11 mouse cellular contexts compared by ENCODE assay signal in the genomic region with DNA sequence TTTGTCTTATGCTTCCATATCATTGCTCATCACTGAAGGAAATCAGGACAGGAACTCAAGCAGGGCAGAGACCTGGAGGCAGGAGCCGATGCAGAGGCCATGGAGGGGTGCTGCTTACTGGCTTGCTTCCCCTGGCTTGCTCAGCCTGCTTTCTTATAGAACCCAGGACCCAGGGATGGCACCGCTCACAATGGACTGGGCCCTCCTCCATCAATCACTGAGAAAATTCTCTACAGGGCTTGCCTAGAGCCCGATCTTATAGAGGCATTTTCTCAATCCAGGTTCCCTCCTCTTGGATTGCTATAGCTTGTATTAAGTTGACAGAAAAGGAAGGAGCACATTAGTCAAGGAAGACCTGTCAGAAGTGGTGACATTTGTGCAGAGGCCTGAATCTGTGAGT. TPM values are rescaled to one million over a fixed set of nuclear protein-coding genes. Genes with fewer than 3 reads are reported as not detected.
DNase-seq lines count a peak whose midpoint lies in the region; ATAC-seq lines count a peak whose summit lies in the region.
"Had no signal": no experiment of that assay in that cellular context is flagged by ENCODE, and none has a peak within 500 bp of the region (broad histone marks: within the 10 kb centered on the region; RNA-seq: fewer than 3 reads in every experiment).

No protein-coding gene starts in this region.

- no peak for ATAC-seq in heart, embryonic 15.5 days (replicated peaks; ENCODE audit: insufficient number of reproducible peaks, insufficient read depth, low FRiP score, low read depth)
- ATAC-seq in heart, embryonic 11.5 days (replicated peaks; ENCODE audit: insufficient number of reproducible peaks, low FRiP score, low TSS enrichment) = no peak
- no peak for ATAC-seq in embryonic facial prominence, embryonic 12.5 days (ENCODE audit: insufficient number of reproducible peaks, insufficient read depth, low FRiP score, low TSS enrichment)
- ATAC-seq in hindbrain, embryonic 16.5 days = no peak
- no peak for ATAC-seq in midbrain, embryonic 15.5 days (replicated peaks)

- H3K4me1 ChIP-seq in heart, embryonic 15.5 days (replicated peaks) = peaks cover 14% of the 10 kb centered on the region
- peaks cover 7% of the 10 kb centered on the region; the same call in 1 of the 2 replicates for H3K4me1 ChIP-seq in heart, embryonic 11.5 days (ENCODE audit: control insufficient read depth, insufficient read depth, low read length)
- H3K4me1 ChIP-seq in embryonic facial prominence, embryonic 12.5 days = peaks cover 13% of the 10 kb centered on the region
- peaks cover 8% of the 10 kb centered on the region for H3K4me1 ChIP-seq in hindbrain, embryonic 16.5 days (ENCODE audit: control insufficient read depth, insufficient read depth, low read depth, low read length)
- H3K4me1 ChIP-seq in midbrain, embryonic 15.5 days = peaks cover 25% of the 10 kb centered on the region

- H3K4me3 ChIP-seq in heart, embryonic 15.5 days = peak overlapping the region; percentile 49; the same call in 1 of the 2 replicates
- no peak overlapping the region for H3K4me3 ChIP-seq in heart, embryonic 11.5 days (ENCODE audit: low read depth, low read length)
- H3K4me3 ChIP-seq in embryonic facial prominence, embryonic 12.5 days = peak overlapping the region; percentile 44
- no peak overlapping the region for H3K4me3 ChIP-seq in hindbrain, embryonic 16.5 days (ENCODE audit: low read length)
- H3K4me3 ChIP-seq in midbrain, embryonic 15.5 days = peak overlapping the region; percentile 45; the same call in 1 of the 2 replicates

- no peak overlapping the region for H3K9ac ChIP-seq in heart, embryonic 15.5 days
- no peak overlapping the region for H3K9ac ChIP-seq in heart, embryonic 11.5 days (ENCODE audit: low read depth, low read length)
- H3K9ac ChIP-seq in embryonic facial prominence, embryonic 12.5 days = no peak overlapping the region
- H3K9ac ChIP-seq in hindbrain, embryonic 16.5 days (ENCODE audit: low read depth, low read length) = no peak overlapping the region
- H3K9ac ChIP-seq in midbrain, embryonic 15.5 days = no peak overlapping the region

- no peak overlapping the region for H3K27ac ChIP-seq in heart, embryonic 15.5 days
- H3K27ac ChIP-seq in heart, embryonic 11.5 days (ENCODE audit: low read depth, low read length) = no peak overlapping the region
- H3K27ac ChIP-seq in embryonic facial prominence, embryonic 12.5 days = no peak overlapping the region
- no peak overlapping the region for H3K27ac ChIP-seq in hindbrain, embryonic 16.5 days (ENCODE audit: low read depth, low read length)
- no peak overlapping the region for H3K27ac ChIP-seq in midbrain, embryonic 15.5 days
- H3K27ac ChIP-seq: macrophage had no signal

- peak overlapping the region; percentile 79; the same call in 1 of the 2 replicates for H3K4me2 ChIP-seq in heart, embryonic 15.5 days
- no peak overlapping the region for H3K4me2 ChIP-seq in heart, embryonic 11.5 days
- H3K4me2 ChIP-seq in embryonic facial prominence, embryonic 12.5 days (replicated peaks) = peak overlapping the region; percentile 86
- H3K4me2 ChIP-seq in hindbrain, embryonic 16.5 days (ENCODE audit: low read length) = peak overlapping the region; percentile 76
- H3K4me2 ChIP-seq in midbrain, embryonic 15.5 days = peak overlapping the region; percentile 79

- DNase-seq in natural killer cell, adult 2 months (ENCODE audit: low spot score in 2 of 2) = no peak
- no peak for DNase-seq in right cerebral cortex, postnatal 25 days
- no peak for DNase-seq in kidney, adult 8-10 months
- DNase-seq: heart, adult 18-20 months had no signal

- peaks cover 58% of the 10 kb centered on the region for H3K27me3 ChIP-seq in heart, embryonic 15.5 days
- peaks cover 64% of the 10 kb centered on the region for H3K27me3 ChIP-seq in heart, embryonic 11.5 days (ENCODE audit: control insufficient read depth, insufficient read depth, low read length)
- H3K27me3 ChIP-seq in embryonic facial prominence, embryonic 12.5 days = peaks cover 64% of the 10 kb centered on the region
- peaks cover 31% of the 10 kb centered on the region for H3K27me3 ChIP-seq in hindbrain, embryonic 16.5 days (replicated peaks; ENCODE audit: control insufficient read depth, insufficient read depth, low read length)
- H3K27me3 ChIP-seq in midbrain, embryonic 15.5 days (replicated peaks) = peaks cover 50% of the 10 kb centered on the region

- H3K9me3 ChIP-seq in heart, embryonic 15.5 days (replicated peaks) = no peaks in the 10 kb centered on the region
- no peaks in the 10 kb centered on the region for H3K9me3 ChIP-seq in heart, embryonic 11.5 days (replicated peaks; ENCODE audit: control insufficient read depth, low read length)
- H3K9me3 ChIP-seq in embryonic facial prominence, embryonic 12.5 days = no peaks in the 10 kb centered on the region
- H3K9me3 ChIP-seq in hindbrain, embryonic 16.5 days (ENCODE audit: control insufficient read depth, low read length) = no peaks in the 10 kb centered on the region
- no peaks in the 10 kb centered on the region for H3K9me3 ChIP-seq in midbrain, embryonic 15.5 days

- 55% methylated on average over 3 of the region's 3 CpGs for WGBS in heart, embryonic 15.5 days
- 49% methylated on average over 3 of the region's 3 CpGs for whole genome bisulfite sequencing in heart, embryonic 11.5 days (ENCODE audit: insufficient replicate concordance)
- WGBS in embryonic facial prominence, embryonic 12.5 days = 39% methylated on average over 3 of the region's 3 CpGs
- 48% methylated on average over 3 of the region's 3 CpGs for WGBS in hindbrain, embryonic 16.5 days
- WGBS in midbrain, embryonic 15.5 days = 69% methylated on average over 3 of the region's 3 CpGs

- no peaks in the 10 kb centered on the region for H3K36me3 ChIP-seq in heart, embryonic 15.5 days
- no peaks in the 10 kb centered on the region for H3K36me3 ChIP-seq in heart, embryonic 11.5 days (ENCODE audit: control insufficient read depth, insufficient read depth, low read length)
- H3K36me3 ChIP-seq in embryonic facial prominence, embryonic 12.5 days = no peaks in the 10 kb centered on the region
- no peaks in the 10 kb centered on the region for H3K36me3 ChIP-seq in hindbrain, embryonic 16.5 days (ENCODE audit: control insufficient read depth, insufficient read depth, low read length)
- H3K36me3 ChIP-seq in midbrain, embryonic 15.5 days (replicated peaks) = no peaks in the 10 kb centered on the region

RNA-seq across cellular contexts. Expression of a gene that starts 0.5 kb away (rescaled TPM):
- polyA plus RNA-seq in heart, embryonic 15.5 days (2015; fragmentation: Nextera tagmentation; extraction: Ambion mirVana) = 0.23 and 0.96 TPM in 2 replicates
- not detected in 2 replicates for polyA plus RNA-seq in heart, embryonic 11.5 days (2014; fragmentation: Nextera tagmentation; extraction: Ambion mirVana)
- polyA plus RNA-seq in embryonic facial prominence, embryonic 12.5 days (2016; fragmentation: Nextera tagmentation; extraction: Ambion mirVana) = 2.3 TPM in 2 replicates
- polyA plus RNA-seq in hindbrain, embryonic 16.5 days (2015; fragmentation: Nextera tagmentation; extraction: Ambion mirVana) = 3.5 and 8.1 TPM in 2 replicates
- 1.5 and 1.6 TPM in 2 replicates for polyA plus RNA-seq in midbrain, embryonic 15.5 days (2015; fragmentation: Nextera tagmentation; extraction: Ambion mirVana)
- polyA plus RNA-seq: erythroblast, embryonic 14.5 days; macrophage had no signal

RNA-seq across cellular contexts. Expression of a gene that starts 30.2 kb away (rescaled TPM):
- polyA plus RNA-seq in heart, embryonic 15.5 days (2015; fragmentation: Nextera tagmentation; extraction: Ambion mirVana) = 112 and 121 TPM in 2 replicates
- 44.2 and 65.2 TPM in 2 replicates for polyA plus RNA-seq in heart, embryonic 11.5 days (2014; fragmentation: Nextera tagmentation; extraction: Ambion mirVana)
- polyA plus RNA-seq in embryonic facial prominence, embryonic 12.5 days (2016; fragmentation: Nextera tagmentation; extraction: Ambion mirVana) = 162 and 168 TPM in 2 replicates
- 179 and 191 TPM in 2 replicates for polyA plus RNA-seq in hindbrain, embryonic 16.5 days (2015; fragmentation: Nextera tagmentation; extraction: Ambion mirVana)
- 190 and 202 TPM in 2 replicates for polyA plus RNA-seq in midbrain, embryonic 15.5 days (2015; fragmentation: Nextera tagmentation; extraction: Ambion mirVana)

RNA-seq across cellular contexts. Expression of a gene that starts 48.8 kb away (rescaled TPM):
- 0.08 TPM in 1 of 2 replicates, not detected in the other for polyA plus RNA-seq in heart, embryonic 15.5 days (2015; fragmentation: Nextera tagmentation; extraction: Ambion mirVana)
- polyA plus RNA-seq in heart, embryonic 11.5 days (2014; fragmentation: Nextera tagmentation; extraction: Ambion mirVana) = not detected in 2 replicates
- polyA plus RNA-seq in embryonic facial prominence, embryonic 12.5 days (2016; fragmentation: Nextera tagmentation; extraction: Ambion mirVana) = not detected in 2 replicates
- not detected in 2 replicates for polyA plus RNA-seq in hindbrain, embryonic 16.5 days (2015; fragmentation: Nextera tagmentation; extraction: Ambion mirVana)
- 0.14 TPM in 1 of 2 replicates, not detected in the other for polyA plus RNA-seq in midbrain, embryonic 15.5 days (2015; fragmentation: Nextera tagmentation; extraction: Ambion mirVana)

Comparison
In these comparisons a context has a peak if more than half of its experiments do, and no peak if none do; other contexts are left out.
1. H3K4me3 ChIP-seq: peak in heart, embryonic 15.5 days (single experiment), embryonic facial prominence, embryonic 12.5 days (single experiment) and midbrain, embryonic 15.5 days (single experiment); none in heart, embryonic 11.5 days (single experiment) and hindbrain, embryonic 16.5 days (single experiment).